Mouse (Mus musculus) layer of hippocampus, adult 6 months (tissue): ENCODE measurements around the gene Ntn4. TPM values are rescaled to one million over a fixed set of nuclear protein-coding genes. Genes with fewer than 3 reads are reported as not detected.

ENCODE experiments used
- long read RNA-seq, 2 experiments: library from polyadenylated mRNA; unstranded; transcript quantifications; one replicate each; pipeline ENCODE4 v2.0.0; 2019 to 2020
- polyA plus RNA-seq: library from polyadenylated mRNA; unstranded; fragments of <200 nt; fragmentation: Nextera tagmentation; gene quantifications from 2 replicates; pipeline ENCODE4 v1.2.3, GENCODE M21; 2021

The Ntn4 gene
- polyA plus RNA-seq: 0.19 and 0.34 TPM in 2 replicates
- long read RNA-seq, experiment 1: 0 reads
- long read RNA-seq, experiment 2, partial matches to known transcripts: 0 of 1 reads
- long read RNA-seq, experiment 2, other reads (novel, unspliced or antisense): 1 of 1 reads

DNA sequence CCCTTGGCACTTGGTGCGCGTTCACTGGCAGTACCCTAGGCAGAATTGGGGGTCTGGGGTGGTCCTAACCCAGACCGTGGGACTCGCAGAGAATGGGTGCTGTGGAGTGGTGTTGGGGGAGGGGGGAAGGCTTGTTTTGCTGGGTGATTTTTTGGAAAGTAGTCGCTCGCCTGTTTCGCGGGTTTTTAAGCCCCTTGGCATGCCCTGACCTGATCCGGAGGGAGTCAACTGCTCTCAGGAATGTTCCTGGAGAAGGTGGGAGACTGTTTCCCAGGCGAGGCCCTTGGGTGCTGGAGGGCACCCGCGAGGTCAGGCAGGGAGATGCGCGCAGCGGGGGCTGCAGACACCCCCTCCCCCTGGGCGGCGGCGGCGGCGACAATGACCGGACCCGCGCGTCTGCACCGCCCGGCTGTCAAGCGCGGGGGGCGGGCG, at the start of gene Ntn4:
Gene Ntn4, plus strand, starts transcription at position 161 of the 432 bp plus-strand sequence.

Other genes starting within 250 kb of the Ntn4 start
- gene Lta4h, start 187.3 kb upstream of the Ntn4 start, polyA plus RNA-seq: 42.5 and 43.7 TPM in 2 replicates
- 0.06 TPM in 1 of 2 replicates, not detected in the other for gene Hal, start 151.9 kb upstream of the Ntn4 start, polyA plus RNA-seq
- gene Amdhd1, start 100.6 kb upstream of the Ntn4 start, polyA plus RNA-seq: 0.21 and 0.35 TPM in 2 replicates
- 0.26 and 0.35 TPM in 2 replicates for gene Ccdc38, start 100.0 kb upstream of the Ntn4 start, polyA plus RNA-seq
- 110 and 116 TPM in 2 replicates for gene Snrpf, start 51.0 kb upstream of the Ntn4 start, polyA plus RNA-seq
- not detected in 2 replicates for gene Usp44, start 190.9 kb downstream of the Ntn4 start, polyA plus RNA-seq